Mouse (Mus musculus) bone marrow macrophage, adult 2 months (primary cell): ENCODE results near the gene Ankrd13d. TPM values are rescaled to one million over a fixed set of nuclear protein-coding genes. Genes with fewer than 3 reads are reported as not detected.

Experiments
- H3K27ac ChIP-seq: 2 replicates; pipeline ENCODE4 v1.5.1; 2012; ENCODE audit warnings: low read depth, low read length; ENCODE audit not compliant: insufficient read depth
- H3K4me1 ChIP-seq: 2 replicates; pipeline ENCODE4 v1.6.1; 2012; ENCODE audit warnings: low read length; ENCODE audit not compliant: control insufficient read depth, insufficient read depth
- H3K4me3 ChIP-seq: 2 replicates; pipeline ENCODE4 v1.5.1; 2012; ENCODE audit warnings: mild to moderate bottlenecking, low read length, moderate library complexity; ENCODE audit not compliant: insufficient read depth
- CTCF ChIP-seq: IDR thresholded peaks from 2 replicates; pipeline ENCODE4 v1.5.1; 2012; ENCODE audit warnings: low read depth, mild to moderate bottlenecking, low read length, moderate library complexity
- POLR2A ChIP-seq: IDR thresholded peaks from 2 replicates; pipeline ENCODE4 v1.6.1; 2012; ENCODE audit warnings: mild to moderate bottlenecking, low read depth, low read length, borderline replicate concordance
- polyA plus RNA-seq: library from polyadenylated mRNA; stranded (reverse); fragments of >200 nt; gene quantifications from 2 replicates; pipeline ENCODE4 v1.2.4, GENCODE M21; 2012; ENCODE audit not compliant: missing spikeins, insufficient read depth, insufficient read length

Gene Ankrd13d
- polyA plus RNA-seq, 1 experiment: 21.8 TPM

DNA sequence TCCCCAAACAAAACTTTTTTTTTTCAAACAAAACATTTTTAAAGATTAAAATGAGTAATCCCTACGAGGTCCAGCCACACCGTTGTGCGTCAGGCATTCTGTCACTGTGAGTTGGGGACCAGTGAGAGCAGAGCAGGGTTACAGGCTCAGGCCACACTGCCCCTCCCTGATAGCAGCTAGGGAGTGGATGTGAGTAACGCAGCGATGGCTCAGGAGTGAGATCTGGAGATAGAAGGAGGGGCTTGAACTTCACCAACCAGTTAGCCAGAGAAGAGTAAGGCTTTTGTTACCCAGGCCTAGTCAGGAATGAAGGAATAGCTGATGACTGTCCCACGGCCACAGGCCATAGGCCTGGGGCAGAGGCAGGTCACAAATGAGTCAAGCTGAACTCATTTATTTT is 38.2 kb downstream of the Ankrd13d start:
- no peak overlapping the region for H3K4me3 ChIP-seq
- no peak for TF ChIP-seq POLR2A
- no peak for TF ChIP-seq CTCF
- no peaks in the 10 kb centered on the region for H3K4me1 ChIP-seq
- no peak overlapping the region for H3K27ac ChIP-seq

DNA sequence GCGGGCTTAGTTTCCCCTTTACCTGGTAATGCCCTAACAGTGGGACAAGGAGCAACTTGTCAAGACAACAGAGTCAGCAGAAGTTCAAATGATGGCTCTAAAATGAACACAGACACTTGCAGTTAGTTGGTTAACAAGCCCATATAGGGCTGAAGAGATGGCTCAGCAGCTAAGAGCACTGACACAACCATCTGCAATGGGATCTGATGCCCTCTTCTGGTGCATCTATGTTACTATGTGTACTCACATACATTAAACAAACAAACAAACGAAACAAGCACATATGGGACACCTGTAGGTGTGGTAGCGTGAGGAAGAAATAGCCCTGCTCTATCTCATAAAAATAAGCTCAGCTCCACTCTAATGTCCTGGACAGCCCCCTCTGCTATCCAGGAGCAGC is 40.5 kb downstream of the Ankrd13d start:
- H3K4me1 ChIP-seq: no peaks in the 10 kb centered on the region
- no peak for TF ChIP-seq POLR2A
- no peak for TF ChIP-seq CTCF
- H3K4me3 ChIP-seq: no peak overlapping the region
- H3K27ac ChIP-seq: no peak overlapping the region

DNA sequence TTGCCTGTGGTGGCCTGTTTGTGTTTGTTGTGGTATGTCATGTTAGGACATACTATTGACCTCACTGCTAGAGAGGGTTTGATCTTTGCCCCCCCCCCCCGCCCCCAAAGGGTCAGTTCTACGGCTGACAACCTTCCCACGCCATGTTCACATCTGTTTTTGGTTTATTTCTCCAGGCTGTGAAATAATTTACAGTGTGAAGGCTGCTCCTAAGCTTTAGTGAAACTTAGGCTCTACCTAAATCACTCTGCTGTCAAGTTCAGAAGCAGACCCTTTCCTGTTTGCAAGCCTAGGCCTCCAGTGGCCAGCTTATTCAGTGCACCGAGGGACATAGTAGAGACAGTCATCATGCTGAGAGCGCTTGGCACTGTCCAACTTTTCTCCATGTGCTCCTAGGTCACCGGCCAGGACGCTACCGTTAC is 42.7 kb downstream of the Ankrd13d start:
- H3K27ac ChIP-seq: no peak overlapping the region
- H3K4me1 ChIP-seq: no peaks in the 10 kb centered on the region
- H3K4me3 ChIP-seq: no peak overlapping the region
- TF ChIP-seq CTCF (no peak), POLR2A (no peak)

DNA sequence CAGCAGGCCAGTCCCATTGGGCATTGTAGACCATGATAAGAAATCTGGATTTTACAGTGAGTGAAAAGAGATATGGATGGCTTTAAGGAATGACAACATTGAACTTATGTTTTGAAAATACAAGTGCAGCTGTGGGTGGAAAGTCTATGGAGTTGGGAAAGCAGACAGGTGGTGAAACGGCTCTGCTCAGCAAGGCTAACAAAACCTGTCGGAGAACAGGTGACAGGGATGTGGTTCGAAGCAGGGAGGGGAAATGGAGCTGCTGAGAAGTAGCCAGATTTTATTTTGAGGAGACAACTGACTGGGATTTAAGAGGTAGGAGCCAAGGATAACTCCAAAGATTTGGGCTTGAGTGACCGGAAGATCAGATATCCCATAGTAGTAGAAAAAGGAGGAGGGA is 48.4 kb downstream of the Ankrd13d start:
- TF ChIP-seq CTCF (no peak), POLR2A (no peak)
- Histone ChIP-seq H3K27ac (no peak overlapping the region), H3K4me1 (peaks cover 24% of the 10 kb centered on the region), H3K4me3 (no peak overlapping the region)

DNA sequence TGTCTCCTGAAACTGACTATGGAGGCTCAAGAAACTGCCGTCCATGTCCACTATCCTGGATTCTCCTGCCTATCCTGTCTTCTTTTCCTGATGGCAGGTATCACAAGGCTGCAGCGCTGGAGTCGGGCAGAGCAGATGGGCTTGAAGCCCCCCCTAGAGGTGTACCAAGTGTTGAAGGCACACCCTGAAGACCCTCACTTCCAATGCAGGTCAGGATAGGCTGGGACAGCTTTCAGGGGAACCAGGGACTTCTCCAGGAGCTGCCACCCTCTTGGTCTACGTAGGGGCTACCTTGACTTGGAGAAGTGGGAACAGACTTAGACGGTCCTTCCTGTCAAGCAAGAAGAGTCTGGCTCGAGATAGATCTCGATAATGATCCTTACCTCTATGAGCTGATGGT is 50.3 kb downstream of the Ankrd13d start:
- peak overlapping the region; percentile 94 for H3K27ac ChIP-seq
- TF ChIP-seq POLR2A: no peak
- no peak for TF ChIP-seq CTCF
- H3K4me1 ChIP-seq: peaks cover 24% of the 10 kb centered on the region
- H3K4me3 ChIP-seq: peak overlapping the region; percentile 56

DNA sequence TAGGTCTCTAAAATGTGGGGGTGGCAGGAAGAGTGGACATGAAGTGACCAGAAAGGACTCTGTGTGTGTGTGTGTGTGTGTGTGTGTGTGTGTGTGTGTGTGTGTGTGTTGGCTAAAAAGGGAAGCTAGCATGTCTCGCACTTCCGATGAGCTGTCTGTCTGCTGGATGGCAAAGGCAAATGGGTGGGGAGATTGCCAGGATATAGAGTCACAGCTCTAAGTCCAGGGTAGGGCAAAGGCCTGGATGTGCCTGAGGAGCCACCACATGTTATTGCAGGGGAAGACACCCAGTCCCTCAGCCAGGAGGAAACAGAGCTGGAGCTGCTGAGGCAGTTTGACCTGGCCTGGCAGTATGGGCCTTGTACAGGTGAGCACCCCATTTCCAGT is 50.8 kb downstream of the Ankrd13d start:
- Histone ChIP-seq H3K4me1 (peaks cover 24% of the 10 kb centered on the region), H3K27ac (peak overlapping the region; percentile 94), H3K4me3 (peak overlapping the region; percentile 56)
- TF ChIP-seq POLR2A (no peak), CTCF (no peak)

DNA sequence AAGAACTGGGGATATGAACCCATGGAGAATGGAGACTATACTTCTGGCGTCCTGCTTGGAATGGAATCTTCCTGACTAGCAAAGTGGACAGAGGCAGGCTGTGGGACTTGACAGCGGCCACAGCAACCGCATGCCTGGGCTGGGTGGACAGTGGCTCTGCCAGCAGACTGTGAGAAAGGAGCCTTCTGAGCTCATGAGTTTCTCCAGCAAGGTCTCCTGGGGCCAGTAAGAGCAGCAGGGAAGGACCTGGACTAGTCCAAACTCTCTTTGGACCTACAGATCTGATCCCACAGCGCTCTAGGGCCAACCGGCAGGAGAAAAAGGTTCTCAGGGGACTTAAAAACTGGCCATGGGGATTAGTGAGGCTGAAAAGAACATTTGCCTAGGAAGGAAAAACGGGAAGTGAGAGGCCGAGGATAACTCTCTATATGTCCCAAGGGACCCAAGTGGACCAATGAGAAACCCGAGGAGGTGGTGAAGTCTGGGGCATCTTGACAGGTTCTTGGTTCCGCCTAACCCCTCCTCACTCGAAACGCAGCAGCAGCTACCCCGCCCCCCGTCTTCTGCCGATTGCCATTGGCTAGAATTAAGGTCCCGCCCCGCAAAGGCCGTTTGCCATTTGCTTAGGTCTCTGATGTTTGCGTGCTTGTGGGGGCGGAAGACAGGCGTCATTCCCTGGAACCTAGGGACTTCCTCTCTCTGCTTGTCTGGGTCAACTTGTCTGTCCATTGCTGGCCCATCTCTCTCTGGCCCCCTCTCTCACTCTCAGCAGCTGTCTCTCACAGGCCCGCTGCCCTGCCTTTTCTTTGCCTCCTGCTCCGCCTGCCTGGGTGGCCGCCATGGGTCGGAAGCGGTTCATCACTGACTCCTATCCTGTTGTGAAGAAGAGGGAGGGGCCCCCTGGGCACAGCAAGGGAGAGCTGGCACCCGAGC is 51.4 kb downstream of the Ankrd13d start, which contains the start of gene Pold4:
TSS of gene Pold4 (plus strand) at position 647 of the 933 bp plus-strand sequence.
- Histone ChIP-seq H3K4me1 (peaks cover 24% of the 10 kb centered on the region), H3K27ac (peak within 1 kb of the TSS; percentile 94), H3K4me3 (peak within 1 kb of the TSS; percentile 56)
- TF ChIP-seq CTCF: no peak
- no peak; the same call in 1 of the 2 replicates for TF ChIP-seq POLR2A

DNA sequence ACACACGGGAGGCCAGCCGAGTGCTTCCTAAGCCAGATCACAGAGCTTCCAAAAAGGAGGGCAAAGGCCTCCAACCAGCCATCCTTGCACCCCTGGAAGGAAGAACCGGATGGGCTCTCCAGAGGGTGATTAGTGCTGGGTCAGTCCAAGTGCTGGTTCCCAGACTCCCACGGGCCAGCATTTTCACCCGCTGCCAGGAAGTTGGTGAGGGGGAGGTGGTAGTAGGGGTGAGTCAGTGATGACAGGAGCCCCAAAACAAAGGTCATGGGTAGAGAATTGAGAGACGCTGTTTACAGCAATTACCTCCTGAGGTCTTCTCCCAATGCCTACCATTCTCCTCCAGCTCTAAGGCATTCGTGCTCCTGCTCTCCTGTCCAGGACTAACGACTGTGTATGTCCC is 52.5 kb downstream of the Ankrd13d start:
- TF ChIP-seq CTCF: no peak
- no peak for TF ChIP-seq POLR2A
- H3K27ac ChIP-seq: peak overlapping the region; percentile 93
- H3K4me1 ChIP-seq: peaks cover 24% of the 10 kb centered on the region
- H3K4me3 ChIP-seq: no peak overlapping the region

DNA sequence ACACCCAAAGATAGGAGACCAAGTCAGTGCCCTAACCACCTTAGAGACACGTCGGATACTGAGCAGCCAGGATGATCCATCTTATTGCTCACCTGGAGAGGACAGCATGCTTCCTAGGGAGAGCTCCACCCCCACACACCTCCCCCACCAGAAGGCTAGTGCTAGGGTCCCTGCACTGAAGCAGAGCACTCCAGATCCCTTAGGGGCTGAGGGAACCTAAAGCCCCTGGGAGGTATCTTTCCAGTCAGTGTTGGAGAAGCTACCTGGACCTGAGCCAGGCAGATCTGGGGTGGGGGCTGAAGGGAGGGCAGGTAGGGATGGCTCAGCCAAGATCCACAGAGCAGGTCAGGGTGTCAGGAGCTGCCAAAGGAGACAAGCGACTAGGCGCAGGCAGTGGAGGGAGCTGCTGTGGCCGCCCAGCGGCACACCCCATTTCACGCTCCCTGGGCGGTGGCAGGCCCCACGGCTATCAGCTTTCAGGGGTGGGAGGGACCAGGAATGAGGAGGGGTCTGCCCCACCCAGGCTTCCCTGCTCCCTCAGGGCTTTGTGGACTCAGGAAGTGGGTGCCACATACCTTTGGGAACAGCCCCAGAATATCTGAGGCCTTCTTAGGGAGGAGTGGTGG is 53.4 kb downstream of the Ankrd13d start:
- no peak overlapping the region for H3K4me3 ChIP-seq
- no peak overlapping the region for H3K27ac ChIP-seq
- TF ChIP-seq CTCF (no peak), POLR2A (no peak)
- peaks cover 24% of the 10 kb centered on the region for H3K4me1 ChIP-seq

DNA sequence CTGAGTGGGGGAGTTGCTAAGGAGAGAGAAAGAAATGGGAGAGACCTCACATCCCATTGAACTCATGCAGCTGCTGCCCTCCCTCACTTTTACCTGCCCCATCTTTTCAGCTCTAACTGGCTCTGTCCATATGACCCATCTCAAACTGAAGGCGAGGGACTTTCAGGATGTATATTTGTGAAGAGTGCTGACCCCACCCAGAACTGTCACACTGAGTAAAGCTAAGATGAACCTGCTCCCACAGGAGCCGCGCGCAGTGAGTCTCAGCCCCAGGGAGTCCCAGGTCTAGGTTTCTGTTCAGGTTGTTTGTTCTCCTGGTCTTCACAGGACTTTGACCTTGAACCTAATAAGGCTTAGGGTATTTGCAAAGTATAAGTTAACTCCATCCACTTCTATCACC is 54.0 kb downstream of the Ankrd13d start:
- TF ChIP-seq POLR2A (no peak), CTCF (no peak)
- peaks cover 24% of the 10 kb centered on the region for H3K4me1 ChIP-seq

DNA sequence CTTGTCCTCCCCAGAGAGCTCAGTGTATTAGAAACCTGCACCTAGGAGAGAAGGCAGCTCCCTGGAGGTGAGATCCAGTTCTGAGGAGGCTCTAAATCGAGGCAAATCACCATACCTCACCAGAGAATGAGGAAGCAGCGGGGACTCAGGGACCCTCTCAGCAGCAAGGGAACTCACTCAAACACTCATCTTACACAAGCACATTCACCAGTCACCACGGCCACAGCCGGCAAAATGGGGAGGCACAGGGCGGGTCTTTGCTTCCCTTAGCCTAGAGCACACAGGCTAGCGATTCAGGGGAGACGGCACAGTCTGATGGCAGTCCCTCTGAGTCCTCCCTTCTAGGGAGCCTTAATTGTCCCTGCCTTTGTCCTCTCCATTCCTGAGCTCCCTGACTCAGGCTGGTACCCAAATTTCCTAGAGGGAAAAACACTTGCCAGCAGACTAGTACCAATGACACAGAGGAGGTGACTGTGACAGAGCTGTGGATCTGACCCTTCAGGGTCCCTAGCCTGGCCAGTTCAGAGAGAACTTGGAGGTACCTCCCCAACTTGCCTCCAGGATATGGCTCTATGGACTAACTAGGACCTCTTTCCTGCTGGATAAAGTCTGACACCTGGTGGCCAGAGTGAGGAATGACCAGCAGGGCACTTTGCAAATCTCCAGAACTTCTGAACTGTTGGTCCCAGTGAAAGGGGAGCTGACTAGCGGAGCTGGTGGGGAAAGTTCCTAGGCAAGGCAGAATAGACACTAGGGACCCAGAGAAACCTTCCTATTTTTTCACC is 54.9 kb downstream of the Ankrd13d start:
- Histone ChIP-seq H3K4me1 (peaks cover 23% of the 10 kb centered on the region), H3K27ac (no peak overlapping the region), H3K4me3 (no peak overlapping the region)
- TF ChIP-seq CTCF (peak; percentile 70), POLR2A (no peak)

More for the DNA sequence above, 54.0 kb downstream of the Ankrd13d start:
- Histone ChIP-seq H3K27ac (no peak overlapping the region), H3K4me3 (no peak overlapping the region)
